Mouse (Mus musculus) lung, postnatal 10 days (tissue): ENCODE data around the gene Bcas3.

Experiments
- DNase-seq: peaks from one replicate; pipeline ENCODE4 v3.0.0; 2021

Bcas3 gene

DNA sequence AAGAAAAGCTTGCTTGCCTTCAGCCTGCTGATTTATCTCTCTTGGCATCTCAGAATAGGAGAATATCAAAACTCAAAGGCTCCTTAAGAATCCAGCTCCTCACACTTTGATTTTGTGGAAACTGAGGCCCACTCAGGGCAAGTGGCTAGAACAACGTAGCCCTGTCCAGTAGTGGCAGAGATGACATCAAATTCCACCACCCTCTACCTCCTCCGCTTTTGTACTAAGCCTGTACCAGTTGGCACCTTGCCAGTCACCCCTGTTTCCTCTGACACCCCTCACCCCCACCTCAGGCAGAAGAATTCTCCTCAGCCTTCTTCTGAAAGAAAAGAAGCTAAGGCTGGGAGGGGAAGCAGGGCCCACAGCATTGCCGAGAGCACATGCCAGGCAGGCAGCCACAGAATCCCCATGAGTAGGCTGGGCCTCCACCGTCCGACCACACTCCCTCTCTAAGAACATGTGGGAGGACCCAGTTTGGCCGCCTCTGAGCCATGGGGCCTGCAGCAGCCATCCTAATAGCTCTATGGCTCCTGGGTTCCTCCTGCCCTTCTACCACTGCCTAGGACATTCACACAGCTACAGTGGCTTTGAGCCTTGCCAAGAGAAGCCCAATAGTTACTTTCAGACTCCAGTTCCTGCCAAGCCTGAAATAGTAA, 407.6 kb downstream of the Bcas3 start:
- peak; percentile 84 for DNase-seq

GRCm38 (mm10) chr11:85761170-85761569, 408.2 kb downstream of the Bcas3 start:
- DNase-seq: no peak

GRCm38 (mm10) chr11:85763655-85764054, 410.7 kb downstream of the Bcas3 start:
- DNase-seq: no peak

- peak; percentile 83 for DNase-seq
Measured at GRCm38 (mm10) chr11:85766106-85766723, 413.2 kb downstream of the Bcas3 start.

DNA sequence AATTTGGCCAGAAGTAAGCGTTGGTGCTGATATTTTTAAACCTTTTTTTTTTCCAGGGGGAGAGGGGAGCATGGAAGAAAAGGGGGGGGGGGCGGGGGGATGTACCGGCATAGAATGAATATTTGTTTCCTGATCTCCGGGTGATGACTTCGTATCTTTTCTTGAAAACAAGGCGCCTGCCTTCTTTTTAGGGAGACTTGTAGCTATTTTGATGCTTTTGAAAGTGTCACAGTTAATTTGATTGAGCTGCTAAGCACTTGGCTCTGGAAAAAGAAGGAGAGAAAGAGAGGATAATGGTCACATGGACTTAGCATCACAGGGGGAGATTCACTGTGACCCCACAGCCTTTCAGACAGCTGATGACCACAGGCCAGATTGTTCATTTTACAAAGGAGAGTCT, 413.8 kb downstream of the Bcas3 start:
- DNase-seq: no peak

GRCm38 (mm10) chr11:85769740-85770139, 416.8 kb downstream of the Bcas3 start:
- DNase-seq: no peak

DNA sequence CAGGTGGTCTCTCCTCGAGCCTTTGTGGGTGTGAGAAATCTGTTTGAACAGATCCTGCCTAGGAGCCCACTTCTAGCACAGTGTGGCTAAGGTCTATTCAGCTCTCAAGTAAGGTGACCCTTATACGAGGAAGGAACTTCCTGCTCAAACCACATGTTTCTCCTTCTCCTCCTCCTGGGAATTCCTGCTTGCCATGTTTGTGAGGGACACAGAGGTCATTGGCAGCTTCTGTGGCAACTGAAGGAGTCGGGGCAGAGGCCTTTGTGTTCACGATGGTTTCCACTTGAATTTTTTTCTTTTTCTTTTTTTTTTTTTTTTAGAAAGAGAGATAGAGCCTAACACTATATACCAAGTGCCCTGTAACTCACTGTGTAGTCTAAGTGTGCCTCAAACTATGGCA, 420.4 kb downstream of the Bcas3 start:
- no peak for DNase-seq

DNA sequence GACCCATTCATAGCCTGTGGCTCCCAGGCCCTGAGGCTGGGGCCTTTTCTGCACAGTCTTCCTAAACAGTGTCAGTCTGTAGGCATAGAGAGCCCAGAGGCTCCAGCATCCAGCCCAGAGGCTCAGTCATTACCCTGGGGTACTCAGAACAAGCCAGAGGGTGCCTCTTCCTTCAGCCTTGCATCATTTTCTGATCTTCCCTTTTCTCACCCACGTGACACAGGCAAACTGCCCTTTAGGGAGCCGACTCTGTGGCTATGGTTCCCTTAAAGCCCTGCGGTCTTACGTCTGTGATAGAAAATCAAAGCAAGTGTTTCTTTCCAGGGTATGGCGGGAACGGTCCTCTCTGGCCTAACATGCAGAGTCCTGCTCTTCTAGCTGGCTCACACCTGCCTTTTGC, 421.7 kb downstream of the Bcas3 start:
- peak; percentile 39 for DNase-seq

DNA sequence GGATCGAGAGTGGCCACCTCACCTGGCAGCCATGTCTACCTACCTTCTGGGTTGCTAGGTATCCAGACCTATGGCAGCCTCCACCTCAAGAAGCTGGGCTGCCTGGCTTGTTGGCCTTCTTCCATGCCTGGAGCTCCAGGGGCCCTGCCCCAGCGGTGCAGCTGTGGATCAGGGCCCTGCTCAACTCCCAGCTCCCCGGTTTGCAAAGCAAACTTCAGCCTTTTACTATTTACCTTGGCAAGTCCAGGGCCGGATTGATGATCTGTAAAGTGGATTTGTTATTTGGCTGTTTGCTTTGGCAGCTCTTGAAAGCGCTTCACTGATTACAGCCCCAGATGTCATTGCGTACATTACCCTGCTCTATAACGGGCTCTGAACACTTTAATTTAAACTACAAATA, 422.5 kb downstream of the Bcas3 start:
- DNase-seq: peak; percentile 81

DNA sequence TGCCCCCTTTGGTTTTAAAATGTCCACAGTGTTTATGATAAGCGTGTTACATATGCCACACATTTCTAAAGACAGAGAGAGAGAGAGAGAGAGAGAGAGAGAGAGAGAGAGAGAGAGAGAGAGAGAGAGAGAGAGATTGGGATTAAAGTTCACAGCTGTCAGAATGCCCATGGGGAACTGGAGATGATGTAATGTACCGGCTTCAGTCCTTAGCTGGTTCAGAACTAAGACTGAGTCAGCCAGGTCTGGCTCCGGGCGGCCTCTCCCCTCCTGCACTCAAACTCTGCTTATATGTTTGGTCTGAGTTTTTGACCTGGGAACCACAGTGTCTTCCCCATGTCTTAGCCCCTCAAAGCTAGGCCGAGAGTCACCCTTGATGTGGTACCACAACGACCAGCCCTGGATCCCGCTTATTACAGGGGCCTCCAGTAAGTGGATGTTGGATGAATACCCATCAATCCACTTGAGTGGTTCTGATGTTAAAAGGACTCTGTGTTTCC, 423.9 kb downstream of the Bcas3 start:
- no peak for DNase-seq

DNA sequence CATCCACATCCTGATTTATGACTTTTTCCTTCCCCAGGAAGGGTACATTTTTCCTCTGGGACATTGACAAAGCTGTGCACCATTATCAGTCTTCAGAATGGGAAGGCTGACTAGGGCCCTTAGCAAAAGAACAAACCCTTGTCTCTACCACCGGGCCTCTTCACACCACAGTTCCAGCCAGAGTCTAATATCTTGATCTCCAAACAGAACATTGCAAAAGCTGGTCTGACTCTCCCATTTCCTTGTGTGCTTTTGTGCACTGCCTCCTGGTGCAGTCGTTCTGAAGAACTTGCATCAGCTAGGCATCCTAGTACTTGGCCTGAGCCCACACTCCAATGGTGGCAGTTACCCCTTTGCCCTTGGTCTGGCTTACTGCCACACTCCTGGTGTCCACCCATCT, 425.0 kb downstream of the Bcas3 start:
- no peak for DNase-seq

DNA sequence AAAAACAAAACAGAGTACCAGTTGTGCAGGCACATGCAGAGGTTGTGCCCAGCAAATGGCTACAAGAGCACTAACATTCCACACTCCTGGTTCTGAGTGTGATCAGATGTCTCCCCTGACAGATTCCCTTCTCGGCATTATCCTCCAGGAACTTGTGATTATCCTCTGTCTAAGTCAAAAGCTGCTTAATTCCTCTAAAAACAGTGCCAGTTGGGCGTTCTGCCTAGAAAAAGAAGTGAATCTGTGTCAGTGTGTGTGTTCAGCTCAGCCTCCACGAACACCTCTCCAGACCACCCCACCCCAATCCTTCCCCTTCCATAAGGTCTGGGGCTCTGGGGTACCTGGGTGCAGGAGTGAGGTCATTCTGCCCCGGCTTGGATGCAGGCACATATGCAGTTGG, 427.3 kb downstream of the Bcas3 start:
- peak; percentile 71 for DNase-seq

DNA sequence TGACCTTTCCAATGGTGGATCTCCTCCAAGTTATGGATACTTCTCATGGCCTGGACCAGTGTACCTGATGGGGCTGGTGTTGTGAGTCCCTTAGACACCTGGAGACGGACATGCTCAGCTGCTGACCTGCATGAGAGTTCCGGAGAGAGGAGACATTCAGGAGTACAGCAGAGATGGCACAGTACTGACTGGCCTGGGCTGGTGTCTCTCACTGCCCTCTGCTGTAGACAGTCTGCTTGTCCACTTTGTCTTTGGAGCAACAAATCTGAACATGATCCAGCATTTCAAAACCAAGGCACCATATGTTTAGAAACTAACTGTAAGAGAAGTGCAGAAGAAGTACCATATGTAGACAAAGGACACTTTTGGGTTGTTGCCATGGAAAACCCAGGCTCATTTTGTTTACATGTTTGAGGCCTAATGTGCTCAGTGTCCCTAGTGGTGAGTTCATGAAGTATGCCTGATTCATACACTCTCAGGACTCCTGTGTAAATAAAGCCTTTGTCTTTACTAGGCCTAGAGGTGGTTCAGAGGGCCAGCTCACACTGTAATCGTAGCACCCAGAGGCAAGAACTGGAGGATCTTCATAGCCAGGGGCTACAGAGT, 433.2 kb downstream of the Bcas3 start:
- DNase-seq: peak; percentile 76

DNA sequence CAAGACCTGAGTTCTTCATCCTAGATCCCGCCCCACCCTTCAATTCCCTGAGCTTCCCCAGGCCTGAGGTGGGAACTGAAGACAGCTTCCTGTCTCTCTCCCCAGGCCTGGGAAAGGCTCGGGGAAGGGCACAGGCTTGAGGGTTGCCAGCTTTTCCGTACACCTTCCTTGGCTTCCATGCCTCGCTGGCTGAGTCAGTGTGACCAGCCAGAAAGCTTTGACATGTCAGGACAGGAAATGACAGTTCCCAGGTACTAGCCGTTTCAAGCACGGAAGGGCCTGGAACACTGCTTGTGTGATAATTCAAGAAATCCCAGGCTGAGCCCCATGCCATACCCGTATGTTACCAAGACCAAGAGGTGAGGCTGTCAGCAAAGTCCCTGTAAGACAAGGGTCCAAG, 436.8 kb downstream of the Bcas3 start:
- DNase-seq: no peak

GRCm38 (mm10) chr11:85790267-85790666, 437.3 kb downstream of the Bcas3 start:
- no peak for DNase-seq

DNA sequence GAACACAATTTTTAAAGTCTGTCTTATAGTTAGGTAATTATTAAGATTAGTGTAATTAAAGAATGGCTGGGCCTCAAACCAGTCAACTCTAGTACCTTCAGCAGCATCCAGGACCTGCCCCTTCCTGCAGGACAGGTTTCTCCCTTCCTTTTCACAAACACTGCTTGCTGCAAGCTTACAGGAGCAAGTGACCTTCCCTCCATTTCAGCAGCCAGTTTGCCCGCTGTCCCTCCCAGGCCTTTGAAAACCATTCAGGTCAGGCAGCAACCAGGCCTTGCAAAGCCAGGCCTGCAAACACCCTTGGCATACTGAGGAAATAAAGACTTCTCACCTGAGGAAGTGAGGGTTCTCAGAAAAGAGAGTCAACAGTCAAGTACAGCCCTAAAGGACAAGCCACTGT, 438.2 kb downstream of the Bcas3 start:
- DNase-seq: no peak

DNA sequence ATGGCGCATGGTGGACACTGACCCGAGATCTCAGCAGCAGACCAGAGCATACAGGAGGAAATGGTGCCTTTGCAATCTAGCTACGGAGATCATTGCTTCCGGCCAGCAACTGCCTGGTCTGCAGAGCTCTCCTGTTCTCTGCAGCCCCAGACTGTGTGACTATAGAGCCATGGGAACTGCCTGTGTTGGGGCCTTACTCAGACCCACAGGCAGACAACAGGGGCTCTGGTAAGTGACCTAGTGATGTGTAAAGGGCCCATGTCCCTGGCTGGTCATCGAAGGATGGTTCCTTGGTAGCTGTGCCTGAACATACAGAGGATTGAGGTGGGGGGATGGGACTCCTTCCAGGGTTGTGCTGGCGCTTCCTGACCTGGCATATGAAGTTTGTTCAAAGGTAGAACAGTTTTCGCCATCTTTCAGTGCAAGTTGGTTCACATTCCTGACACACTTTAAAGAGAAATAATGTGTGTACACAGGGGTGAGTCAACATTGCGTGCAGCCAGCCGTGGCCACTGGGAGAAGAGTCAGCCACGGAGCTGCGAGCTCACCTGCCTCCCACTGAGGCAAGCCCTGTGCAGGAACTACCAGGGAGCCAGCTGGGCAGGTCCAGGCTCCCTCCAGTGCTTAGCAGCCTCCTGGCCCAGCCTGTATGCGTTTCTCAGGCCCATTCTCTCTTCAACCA, 439.7 kb downstream of the Bcas3 start:
- DNase-seq: peak; percentile 37

DNA sequence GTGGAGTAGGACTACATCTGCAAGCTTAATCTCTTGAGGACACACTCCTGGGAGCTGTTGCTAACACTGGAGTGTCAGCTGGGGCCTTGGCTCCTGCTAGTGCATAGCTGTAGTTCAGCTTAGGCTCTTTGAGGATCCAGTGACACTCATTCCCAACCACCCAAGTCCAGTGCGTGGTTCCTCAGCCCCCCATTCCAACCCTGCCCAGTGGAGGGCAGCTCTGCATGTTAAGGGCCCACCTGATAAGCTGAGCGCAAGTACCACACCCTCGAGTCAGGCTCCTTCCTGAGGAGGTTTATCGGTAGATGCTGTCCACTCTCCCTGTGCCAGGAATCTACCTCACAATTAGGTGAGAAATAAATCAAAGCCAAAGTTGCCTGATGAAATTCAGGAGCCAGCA, 446.5 kb downstream of the Bcas3 start:
- no peak for DNase-seq

GRCm38 (mm10) chr11:85799856-85800255, 446.9 kb downstream of the Bcas3 start:
- no peak for DNase-seq

- DNase-seq: no peak
Measured at GRCm38 (mm10) chr11:85800380-85800779, 447.4 kb downstream of the Bcas3 start.

- no peak for DNase-seq
Measured at GRCm38 (mm10) chr11:85804048-85804447, 451.1 kb downstream of the Bcas3 start.

GRCm38 (mm10) chr11:85805779-85806178, 452.8 kb downstream of the Bcas3 start:
- peak; percentile 59 for DNase-seq

DNA sequence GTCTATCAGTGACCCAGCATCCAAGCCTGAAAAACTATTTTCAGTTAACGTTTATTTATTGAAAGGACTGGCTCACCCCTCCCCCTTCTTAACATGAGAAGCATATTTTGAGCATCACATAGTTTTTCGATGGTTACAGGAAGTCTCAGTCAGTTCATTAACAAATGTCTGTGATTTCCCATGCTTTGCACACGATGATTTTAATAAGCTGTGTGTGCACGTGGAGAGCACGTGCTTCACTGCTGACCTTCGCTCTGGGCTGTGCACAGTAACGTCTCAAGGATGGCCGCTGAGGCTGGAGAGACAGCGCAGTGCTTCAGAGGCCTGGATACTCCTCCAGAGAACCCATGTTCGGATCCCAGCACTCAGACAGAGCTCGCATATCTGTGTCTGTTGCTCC, 454.4 kb downstream of the Bcas3 start:
- peak; percentile 58 for DNase-seq

DNA sequence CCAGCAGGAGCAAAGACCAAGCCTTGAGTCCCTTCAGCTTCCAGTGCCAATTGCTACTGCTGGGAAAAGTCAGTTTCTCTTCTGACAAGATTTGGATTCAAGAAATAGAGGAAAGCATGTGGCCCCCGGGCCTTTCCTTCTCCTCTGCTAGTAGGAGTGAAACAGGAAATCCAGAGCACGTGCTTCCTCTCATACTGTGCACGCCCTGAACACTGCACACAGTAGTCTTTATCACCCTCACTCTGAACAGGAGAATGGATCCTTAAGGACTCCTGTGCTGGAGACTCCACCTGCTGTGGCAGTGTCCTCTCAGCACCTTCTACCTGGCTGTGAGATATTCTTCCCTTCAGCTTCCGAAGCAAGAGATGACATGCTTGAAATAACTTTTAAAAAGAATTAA, 458.3 kb downstream of the Bcas3 start:
- no peak for DNase-seq
